Mouse (Mus musculus) liver, embryonic 16.5 days (tissue): ENCODE measurements at regions not wholly inside any gene's neighbourhood (a gene's known extent, or its start where the extent isn't known, plus 50 kb on each side); places are given as distances from the start of the nearest gene placed in this dataset.

Source experiments
- ATAC-seq: fragments of 200-750 bp; cut with Nextera tagmentation; 2 replicates; pipeline ENCODE4 v1.8.0; 2017; ENCODE audit warnings: low read depth, mild to moderate bottlenecking, moderate number of reproducible peaks, moderate library complexity
- H3K27ac ChIP-seq: fragments of 300-500 bp; sonication (generic); 2 replicates; pipeline ENCODE4 v1.5.1; 2014; ENCODE audit warnings: mild to moderate bottlenecking, low read length
- H3K27me3 ChIP-seq: fragments of 300-500 bp; sonication (generic); 2 replicates; pipeline ENCODE4 v1.6.1; 2014; ENCODE audit warnings: low read depth, low read length, mixed read lengths; ENCODE audit not compliant: control insufficient read depth, insufficient read depth
- H3K36me3 ChIP-seq: fragments of 300-500 bp; sonication (generic); 2 replicates; pipeline ENCODE4 v1.6.1; 2014; ENCODE audit warnings: mild to moderate bottlenecking; ENCODE audit not compliant: control insufficient read depth, insufficient read depth
- H3K4me1 ChIP-seq: fragments of 300-500 bp; sonication (generic); 2 replicates; pipeline ENCODE4 v1.6.1; 2014; ENCODE audit warnings: low read depth, low read length, mixed read lengths; ENCODE audit not compliant: control insufficient read depth
- H3K4me2 ChIP-seq: fragments of 300-500 bp; sonication (generic); 2 replicates; pipeline ENCODE4 v1.6.1; 2014; ENCODE audit warnings: low read depth, low read length, mixed read lengths
- H3K4me3 ChIP-seq: fragments of 300-500 bp; sonication (generic); 2 replicates; pipeline ENCODE4 v1.5.1; 2014; ENCODE audit warnings: low read depth, mild to moderate bottlenecking, low read length
- H3K9ac ChIP-seq: fragments of 300-500 bp; sonication (generic); 2 replicates; pipeline ENCODE4 v1.6.1; 2014; ENCODE audit warnings: low read depth, low read length
- H3K9me3 ChIP-seq: fragments of 300-500 bp; sonication (generic); replicated peaks from 2 replicates; pipeline ENCODE4 v1.6.1; 2016; ENCODE audit warnings: low read length; ENCODE audit not compliant: control insufficient read depth
- WGBS: fragments of 180-500 bp; shearing (Covaris S2); extraction: QIAGEN DNeasy Blood & Tissue Kit; methylation state at CpG from one replicate; pipeline ENCODE4 v1.1.7; 2014; ENCODE audit not compliant: insufficient replicate concordance; 5-methylcytosine and 5-hydroxymethylcytosine counted together

- H3K9ac ChIP-seq: no peak overlapping the region
- no peaks in the 10 kb centered on the region for H3K9me3 ChIP-seq
- WGBS: 61% methylated on average over 2 of the region's 2 CpGs
- no peak overlapping the region for H3K27ac ChIP-seq
- no peak overlapping the region for H3K4me2 ChIP-seq
- no peak for ATAC-seq
- H3K27me3 ChIP-seq: no peaks in the 10 kb centered on the region
- no peak overlapping the region for H3K4me3 ChIP-seq
- H3K4me1 ChIP-seq: no peaks in the 10 kb centered on the region
- H3K36me3 ChIP-seq: no peaks in the 10 kb centered on the region
These were observed 115.8 kb downstream of the Lnpk start for GRCm38 (mm10) chr2:74463407-74463806.

GRCm38 (mm10) chr2:74461211-74461844, 117.9 kb downstream of the Lnpk start:
- Histone ChIP-seq H3K4me1 (no peaks in the 10 kb centered on the region), H3K4me3 (no peak overlapping the region), H3K9me3 (no peaks in the 10 kb centered on the region), H3K9ac (no peak overlapping the region), H3K27ac (no peak overlapping the region), H3K36me3 (no peaks in the 10 kb centered on the region), H3K27me3 (no peaks in the 10 kb centered on the region), H3K4me2 (no peak overlapping the region)
- 49% methylated on average over 11 of the region's 11 CpGs for WGBS
- no peak for ATAC-seq

- H3K9ac ChIP-seq: no peak overlapping the region
- 52% methylated on average over 4 of the region's 4 CpGs for WGBS
These were observed 124.8 kb downstream of the Lnpk start for GRCm38 (mm10) chr2:74454431-74454830.

GRCm38 (mm10) chr2:74452679-74453078, 126.6 kb downstream of the Lnpk start:
- no peaks in the 10 kb centered on the region for H3K9me3 ChIP-seq
- WGBS: 72% methylated on average over 1 of the region's 1 CpGs
- no peak for ATAC-seq
- no peaks in the 10 kb centered on the region for H3K36me3 ChIP-seq
- H3K4me1 ChIP-seq: no peaks in the 10 kb centered on the region
- no peak overlapping the region for H3K4me2 ChIP-seq
- H3K4me3 ChIP-seq: no peak overlapping the region
- no peak overlapping the region for H3K27ac ChIP-seq
- no peaks in the 10 kb centered on the region for H3K27me3 ChIP-seq
- H3K9ac ChIP-seq: no peak overlapping the region

More at GRCm38 (mm10) chr2:74454431-74454830, 124.8 kb downstream of the Lnpk start:
- Histone ChIP-seq H3K27me3 (no peaks in the 10 kb centered on the region), H3K4me1 (no peaks in the 10 kb centered on the region), H3K36me3 (no peaks in the 10 kb centered on the region), H3K4me3 (no peak overlapping the region), H3K27ac (no peak overlapping the region), H3K9me3 (no peaks in the 10 kb centered on the region), H3K4me2 (no peak overlapping the region)
- ATAC-seq: no peak

GRCm38 (mm10) chr2:74451578-74451977, 127.7 kb downstream of the Lnpk start:
- ATAC-seq: no peak
- no peaks in the 10 kb centered on the region for H3K36me3 ChIP-seq
- no peaks in the 10 kb centered on the region for H3K9me3 ChIP-seq
- H3K4me3 ChIP-seq: no peak overlapping the region
- no peak overlapping the region for H3K9ac ChIP-seq
- no peaks in the 10 kb centered on the region for H3K4me1 ChIP-seq
- WGBS: 53% methylated on average over 6 of the region's 6 CpGs
- H3K27ac ChIP-seq: no peak overlapping the region
- no peak overlapping the region for H3K4me2 ChIP-seq
- no peaks in the 10 kb centered on the region for H3K27me3 ChIP-seq

GRCm38 (mm10) chr2:74451038-74451437, 128.2 kb downstream of the Lnpk start:
- Histone ChIP-seq H3K4me1 (no peaks in the 10 kb centered on the region), H3K36me3 (no peaks in the 10 kb centered on the region), H3K9me3 (no peaks in the 10 kb centered on the region), H3K4me2 (no peak overlapping the region), H3K27me3 (no peaks in the 10 kb centered on the region), H3K9ac (no peak overlapping the region), H3K4me3 (no peak overlapping the region), H3K27ac (no peak overlapping the region)
- ATAC-seq: no peak
- 66% methylated on average over 4 of the region's 4 CpGs for WGBS

- Histone ChIP-seq H3K4me2 (no peak overlapping the region), H3K4me1 (no peaks in the 10 kb centered on the region), H3K4me3 (no peak overlapping the region), H3K27me3 (no peaks in the 10 kb centered on the region), H3K9ac (no peak overlapping the region), H3K36me3 (no peaks in the 10 kb centered on the region), H3K9me3 (no peaks in the 10 kb centered on the region), H3K27ac (no peak overlapping the region)
- WGBS: 66% methylated on average over 11 of the region's 11 CpGs
- ATAC-seq: no peak
These were observed 129.0 kb downstream of the Lnpk start for GRCm38 (mm10) chr2:74450064-74450765.

- no peaks in the 10 kb centered on the region for H3K36me3 ChIP-seq
- no peak overlapping the region for H3K4me3 ChIP-seq
- H3K27ac ChIP-seq: no peak overlapping the region
- no peaks in the 10 kb centered on the region for H3K4me1 ChIP-seq
- 64% methylated on average over 13 of the region's 13 CpGs for WGBS
- no peak for ATAC-seq
- H3K4me2 ChIP-seq: no peak overlapping the region
- H3K9ac ChIP-seq: no peak overlapping the region
- H3K27me3 ChIP-seq: no peaks in the 10 kb centered on the region
- H3K9me3 ChIP-seq: no peaks in the 10 kb centered on the region
These were observed 143.9 kb downstream of the Lnpk start for GRCm38 (mm10) chr2:74435184-74435911.

GRCm38 (mm10) chr2:74426746-74427145, 152.5 kb downstream of the Lnpk start:
- Histone ChIP-seq H3K9ac (no peak overlapping the region), H3K4me1 (no peaks in the 10 kb centered on the region), H3K9me3 (no peaks in the 10 kb centered on the region), H3K36me3 (no peaks in the 10 kb centered on the region), H3K27me3 (no peaks in the 10 kb centered on the region), H3K27ac (no peak overlapping the region), H3K4me3 (no peak overlapping the region), H3K4me2 (no peak overlapping the region)
- 70% methylated on average over 15 of the region's 15 CpGs for WGBS
- ATAC-seq: no peak
